Mouse (Mus musculus) liver, adult (tissue): Measurements from ENCODE around the gene Abcc4.

Experiments used
- GATA4 ChIP-seq: IDR thresholded peaks from 2 replicates; pipeline ENCODE4 v1.6.1; 2014; ENCODE audit warnings: mild to moderate bottlenecking, low read length; ENCODE audit not compliant: insufficient replicate concordance

The Abcc4 gene

GRCm38 (mm10) chr14:118674224-118674623 is 31.8 kb downstream of the Abcc4 start:
- TF ChIP-seq GATA4, result no peak

GRCm38 (mm10) chr14:118673501-118673900 is 32.5 kb downstream of the Abcc4 start:
- TF ChIP-seq GATA4, result no peak

DNA sequence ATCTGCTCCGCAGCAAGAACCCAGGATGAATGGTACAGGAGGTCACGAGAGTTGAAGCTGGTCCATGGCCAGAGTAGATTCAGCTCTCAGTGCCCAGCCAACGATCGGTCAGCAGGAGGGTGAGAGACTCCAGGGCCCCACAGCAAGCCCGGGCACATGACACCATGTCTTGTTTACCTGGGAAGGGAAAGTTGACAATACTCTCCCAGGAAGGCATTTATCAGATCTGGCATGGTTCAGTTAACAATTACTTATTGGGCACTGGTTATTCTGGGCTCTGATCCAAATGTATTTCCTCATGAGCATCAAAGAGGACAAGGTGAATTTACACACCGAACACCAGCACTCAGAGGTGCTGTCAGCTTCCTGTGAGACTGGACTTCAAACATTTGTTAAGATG is 38.5 kb downstream of the Abcc4 start:
- peak; percentile 91 for TF ChIP-seq GATA4

DNA sequence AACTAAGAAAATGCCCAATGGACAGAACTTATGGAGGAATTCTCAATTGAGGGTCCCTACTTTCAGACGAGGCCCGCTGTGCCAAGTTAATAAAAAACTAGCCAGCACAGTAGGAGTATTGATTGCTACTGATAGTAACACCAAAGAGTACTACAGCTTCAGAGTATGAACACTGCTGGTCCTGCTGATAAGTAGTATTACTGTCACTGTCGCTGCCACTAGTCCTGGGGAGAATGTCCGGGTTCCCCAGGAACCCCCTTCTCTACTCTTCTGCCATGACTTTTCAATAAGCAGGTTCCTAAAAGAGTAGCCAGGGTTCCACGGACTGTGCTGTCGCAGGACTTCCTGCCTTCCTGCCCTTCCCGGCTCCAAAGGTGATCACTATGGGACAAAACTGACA is 41.4 kb downstream of the Abcc4 start:
- no peak for TF ChIP-seq GATA4

GRCm38 (mm10) chr14:118662625-118663276 is 43.3 kb downstream of the Abcc4 start:
- no peak for TF ChIP-seq GATA4

- TF ChIP-seq GATA4, result no peak
These were observed 43.9 kb downstream of the Abcc4 start for GRCm38 (mm10) chr14:118662124-118662523.

DNA sequence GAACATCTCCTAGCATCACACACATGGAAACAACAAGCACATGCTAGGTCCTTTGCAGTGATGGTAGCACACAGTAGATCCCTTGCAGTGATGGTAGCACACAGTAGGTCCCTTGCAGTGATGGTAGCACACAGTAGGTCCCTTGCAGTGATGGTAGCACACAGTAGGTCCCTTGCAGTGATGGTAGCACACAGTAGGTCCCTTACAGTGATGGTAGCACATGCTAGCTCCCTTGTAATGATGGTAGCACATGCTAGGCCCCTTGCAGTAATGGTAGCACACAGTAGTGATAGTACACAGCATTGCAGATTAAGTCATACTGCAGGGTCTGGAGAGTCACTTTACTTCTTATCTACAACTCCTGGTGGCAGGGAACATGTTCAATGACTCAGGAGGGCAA is 46.8 kb downstream of the Abcc4 start:
- TF ChIP-seq GATA4, result no peak

- no peak for TF ChIP-seq GATA4
These were observed 47.7 kb downstream of the Abcc4 start for GRCm38 (mm10) chr14:118658328-118658692.

GRCm38 (mm10) chr14:118657673-118658327 is 48.2 kb downstream of the Abcc4 start:
- TF ChIP-seq GATA4, result no peak

DNA sequence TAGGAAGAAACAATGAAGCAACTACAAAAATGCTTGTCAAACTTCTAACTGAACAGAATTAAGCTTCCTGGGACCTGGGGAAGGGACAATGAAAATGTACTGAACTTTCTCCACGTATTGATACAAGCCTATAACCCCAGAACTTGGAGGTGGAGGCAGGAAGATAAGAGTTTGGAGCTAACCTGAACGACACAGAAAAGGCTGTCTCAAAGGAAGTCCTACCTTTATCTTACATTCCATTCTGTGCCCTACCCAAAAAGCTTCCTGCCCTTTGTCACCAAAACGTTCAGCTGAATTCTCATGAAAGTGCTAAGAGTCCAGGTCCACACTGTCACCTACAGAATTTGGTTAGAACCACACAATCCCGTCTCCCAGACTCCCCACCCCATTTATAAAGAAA is 48.8 kb downstream of the Abcc4 start:
- no peak for TF ChIP-seq GATA4

GRCm38 (mm10) chr14:118656036-118656435 is 50.0 kb downstream of the Abcc4 start:
- TF ChIP-seq GATA4, result no peak

DNA sequence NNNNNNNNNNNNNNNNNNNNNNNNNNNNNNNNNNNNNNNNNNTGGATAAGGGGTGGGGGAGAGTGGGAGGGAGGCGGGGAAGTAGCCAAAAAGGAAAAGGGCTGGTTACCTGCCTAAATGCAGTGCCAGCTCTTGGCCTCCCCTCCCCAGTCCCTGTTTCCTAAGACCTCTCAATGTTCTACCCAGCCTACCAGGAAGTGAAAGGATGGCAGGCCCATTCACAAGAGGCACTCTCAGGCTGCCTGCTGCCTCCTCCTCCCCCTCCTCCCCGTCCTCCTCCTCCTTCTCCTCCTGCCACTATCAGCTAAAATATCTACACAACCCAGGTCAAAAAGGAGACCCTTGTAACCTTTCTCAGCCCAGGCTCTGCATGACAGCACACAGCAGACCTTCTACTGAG is 51.1 kb downstream of the Abcc4 start:
- TF ChIP-seq GATA4, result no peak

- no peak for TF ChIP-seq GATA4
These were observed 54.1 kb downstream of the Abcc4 start for GRCm38 (mm10) chr14:118651704-118652439.

- TF ChIP-seq GATA4, result no peak
These were observed 56.1 kb downstream of the Abcc4 start for GRCm38 (mm10) chr14:118649895-118650256.

DNA sequence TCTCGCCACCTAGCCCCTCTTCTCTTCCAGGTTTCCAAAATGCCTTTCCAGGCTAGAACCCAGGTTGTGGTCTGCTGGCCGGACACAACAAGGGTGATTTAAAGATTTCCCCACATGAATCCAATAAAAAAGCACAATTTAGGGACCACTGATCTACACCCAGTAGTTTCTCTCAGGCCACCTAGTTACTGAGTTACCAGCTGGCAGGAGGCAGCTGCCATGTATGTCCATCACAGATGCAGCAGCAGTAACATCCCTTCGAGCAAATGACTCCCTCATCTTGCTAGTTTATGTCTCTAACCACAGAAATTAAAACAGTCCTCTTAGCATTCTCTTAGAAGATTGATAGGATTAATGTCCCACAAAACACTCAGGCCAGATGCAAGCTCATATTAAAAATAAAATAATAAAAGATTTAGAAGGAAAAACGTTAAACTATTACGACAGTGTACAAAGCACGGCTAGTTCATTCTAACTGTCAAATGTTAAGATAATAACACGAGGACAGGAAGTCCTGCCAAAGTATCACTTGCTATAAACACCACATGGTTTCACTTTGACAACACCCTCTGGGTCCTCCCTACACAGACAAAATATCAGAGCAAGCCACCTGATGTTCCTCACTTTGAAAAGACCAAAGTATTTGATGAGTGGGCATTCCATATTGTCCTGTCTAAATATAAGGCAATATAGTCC is 56.7 kb downstream of the Abcc4 start:
- no peak for TF ChIP-seq GATA4

DNA sequence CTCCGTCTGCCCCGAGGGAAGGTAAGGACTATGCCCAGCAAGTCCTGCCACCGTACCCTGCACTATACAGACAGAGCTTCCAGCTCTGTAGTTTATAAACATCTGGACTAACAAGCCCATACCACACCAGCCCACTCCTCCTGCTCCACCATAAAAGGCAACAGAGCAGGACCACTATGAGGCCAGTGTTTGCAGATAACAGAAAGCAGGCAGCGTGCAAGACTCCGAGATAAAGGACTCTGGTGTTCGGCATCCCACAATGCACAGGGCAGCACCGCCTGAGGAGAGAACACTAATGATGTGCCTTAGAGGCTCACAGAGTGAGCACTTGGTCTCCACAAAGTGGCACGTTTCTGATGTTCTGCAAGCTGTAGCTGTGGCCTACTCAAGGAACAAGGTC is 63.9 kb downstream of the Abcc4 start:
- TF ChIP-seq GATA4, result no peak
